Mouse (Mus musculus) lung, postnatal 0 days (tissue): Measurements from ENCODE around the gene Dhrs4.

ENCODE experiments used
- CTCF ChIP-seq: IDR thresholded peaks from 2 replicates; pipeline ENCODE4 v1.5.1; 2016; ENCODE audit warnings: antibody characterized with exemption, mild to moderate bottlenecking
- EP300 ChIP-seq: IDR thresholded peaks from 2 replicates; pipeline ENCODE4 v1.6.1; 2016; ENCODE audit warnings: antibody characterized with exemption, mild to moderate bottlenecking, control low read depth

- no peak for TF ChIP-seq CTCF
- no peak for TF ChIP-seq EP300
These were observed 6.0 kb downstream of the Dhrs4 start for GRCm38 (mm10) chr14:55484430-55485085.
